Mouse (Mus musculus): Measurements from ENCODE around the gene Podn. TPM values are rescaled to one million over a fixed set of nuclear protein-coding genes. Genes with fewer than 3 reads are reported as not detected.

Gene Podn
- polyA plus RNA-seq, 1 experiment from 2014 or later = 6.5 TPM

DNA sequence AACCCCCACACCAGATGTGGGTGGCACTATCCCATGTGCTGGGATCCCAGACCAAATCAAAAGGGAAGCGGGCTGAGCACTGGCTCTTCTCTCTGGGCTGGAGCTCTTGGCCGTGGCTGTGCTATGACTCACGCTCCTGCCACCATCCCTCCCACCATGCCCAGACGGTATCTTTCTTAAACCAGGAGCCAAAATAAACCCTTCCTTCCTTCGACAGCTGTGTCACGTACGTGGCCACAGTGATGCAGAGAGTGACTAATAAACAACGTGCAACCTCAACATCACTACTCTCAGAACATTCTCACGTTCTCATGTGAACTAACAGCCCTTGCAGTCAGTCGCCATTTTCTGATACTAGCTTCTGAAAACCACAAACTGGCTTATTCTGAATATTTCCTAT, 38.1 kb downstream of the Podn start:
- H3K4me3 ChIP-seq (ENCODE audit: low read depth, low read length) = no peak overlapping the region
- no peak overlapping the region for H3K9ac ChIP-seq (ENCODE audit: low read depth, low read length)
- no peak for ATAC-seq
- no peak for TF ChIP-seq CTCF (IDR thresholded peaks at IDR 0.05; ENCODE audit: low read depth)
- H3K4me2 ChIP-seq (replicated peaks; ENCODE audit: low read depth) = no peak overlapping the region
- H3K4me1 ChIP-seq (replicated peaks; ENCODE audit: control insufficient read depth, insufficient read depth, low read length) = no peaks in the 10 kb centered on the region
- peaks cover 69% of the 10 kb centered on the region for H3K36me3 ChIP-seq (ENCODE audit: control insufficient read depth, insufficient read depth)
- no peak overlapping the region for H3K27ac ChIP-seq (ENCODE audit: low read depth, low read length)
- 70% methylated on average over 10 of the region's 10 CpGs for WGBS
- no peaks in the 10 kb centered on the region for H3K27me3 ChIP-seq (replicated peaks; ENCODE audit: control insufficient read depth, insufficient read depth, low read length)
- H3K9me3 ChIP-seq (ENCODE audit: control insufficient read depth) = no peaks in the 10 kb centered on the region

DNA sequence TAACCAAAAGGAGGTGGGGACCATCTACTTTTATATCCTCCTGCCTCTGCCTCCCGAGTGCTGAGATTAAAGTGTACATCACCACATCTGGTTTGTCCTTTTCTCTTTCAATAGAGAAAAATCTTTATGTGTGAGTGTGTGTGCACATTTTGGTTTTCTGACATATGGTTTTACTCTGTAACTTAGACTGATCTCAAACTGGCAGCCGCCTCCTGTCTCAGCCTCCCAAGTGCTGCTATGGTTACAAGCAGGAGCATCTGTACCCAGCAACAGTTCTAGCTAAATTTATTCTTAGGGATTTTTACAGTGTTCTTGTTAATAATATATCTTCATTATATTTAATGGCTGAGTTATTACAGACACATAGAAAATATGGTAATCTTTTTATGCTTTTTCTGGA, 39.0 kb downstream of the Podn start:
- Histone ChIP-seq H3K4me2 (replicated peaks; ENCODE audit: low read depth) (no peak overlapping the region), H3K9me3 (ENCODE audit: control insufficient read depth) (no peaks in the 10 kb centered on the region), H3K4me3 (ENCODE audit: low read depth, low read length) (no peak overlapping the region), H3K9ac (ENCODE audit: low read depth, low read length) (no peak overlapping the region), H3K27me3 (replicated peaks; ENCODE audit: control insufficient read depth, insufficient read depth, low read length) (no peaks in the 10 kb centered on the region), H3K4me1 (replicated peaks; ENCODE audit: control insufficient read depth, insufficient read depth, low read length) (no peaks in the 10 kb centered on the region), H3K36me3 (ENCODE audit: control insufficient read depth, insufficient read depth) (peaks cover 73% of the 10 kb centered on the region), H3K27ac (ENCODE audit: low read depth, low read length) (no peak overlapping the region)
- WGBS = 95% methylated on average over 2 of the region's 2 CpGs
- TF ChIP-seq CTCF (IDR thresholded peaks at IDR 0.05; ENCODE audit: low read depth) = no peak
- ATAC-seq = no peak

DNA sequence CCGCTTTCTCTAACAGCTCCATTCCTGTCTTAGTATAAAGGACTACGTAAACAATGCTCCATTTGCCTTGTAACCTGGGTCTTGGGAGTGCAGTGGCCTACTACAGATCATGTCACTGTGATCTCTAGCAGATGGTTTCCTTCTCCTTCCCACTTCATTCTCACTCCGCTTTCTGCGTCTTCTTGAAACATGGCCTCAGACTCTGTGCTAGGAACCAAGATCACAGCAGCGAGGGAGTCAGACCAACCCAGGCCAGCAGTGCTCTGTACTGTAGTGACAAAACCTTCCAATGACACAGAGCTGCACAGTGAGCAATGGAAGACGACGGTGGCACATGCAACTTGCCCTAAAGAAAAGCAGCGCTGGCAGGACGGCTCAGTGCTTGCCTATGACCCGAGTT, 40.4 kb downstream of the Podn start:
- 87% methylated on average over 10 of the region's 10 CpGs for WGBS
- Histone ChIP-seq H3K9ac (ENCODE audit: low read depth, low read length) (no peak overlapping the region), H3K27ac (ENCODE audit: low read depth, low read length) (no peak overlapping the region), H3K4me2 (replicated peaks; ENCODE audit: low read depth) (no peak overlapping the region), H3K4me3 (ENCODE audit: low read depth, low read length) (no peak overlapping the region), H3K9me3 (ENCODE audit: control insufficient read depth) (no peaks in the 10 kb centered on the region), H3K36me3 (ENCODE audit: control insufficient read depth, insufficient read depth) (peaks cover 72% of the 10 kb centered on the region), H3K27me3 (replicated peaks; ENCODE audit: control insufficient read depth, insufficient read depth, low read length) (no peaks in the 10 kb centered on the region), H3K4me1 (replicated peaks; ENCODE audit: control insufficient read depth, insufficient read depth, low read length) (no peaks in the 10 kb centered on the region)
- TF ChIP-seq CTCF (IDR thresholded peaks at IDR 0.05; ENCODE audit: low read depth) = no peak
- no peak for ATAC-seq

DNA sequence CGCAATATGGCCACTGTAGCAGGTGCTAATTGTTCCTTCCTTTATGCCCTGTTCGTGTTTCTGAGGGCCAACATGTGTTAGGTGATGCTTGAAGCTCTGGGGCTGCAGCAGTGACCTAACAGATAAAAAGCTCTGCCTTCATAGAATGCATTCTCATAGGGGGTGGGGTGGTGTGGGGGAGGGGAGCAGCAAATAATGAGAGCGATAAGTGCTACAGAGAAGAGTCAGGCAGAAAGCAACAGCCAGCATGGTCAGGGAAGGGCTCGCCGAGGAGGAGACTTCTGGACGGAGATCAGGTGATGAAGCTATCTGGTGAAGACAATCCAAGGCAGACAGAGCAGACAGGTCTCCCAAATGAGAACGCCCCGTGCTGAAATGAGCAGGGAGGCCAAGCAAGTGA, 43.6 kb downstream of the Podn start:
- ATAC-seq = no peak
- no peak overlapping the region for H3K27ac ChIP-seq (ENCODE audit: low read depth, low read length)
- no peak for TF ChIP-seq CTCF (IDR thresholded peaks at IDR 0.05; ENCODE audit: low read depth)
- no peak overlapping the region for H3K4me2 ChIP-seq (replicated peaks; ENCODE audit: low read depth)
- H3K9ac ChIP-seq (ENCODE audit: low read depth, low read length) = no peak overlapping the region
- H3K9me3 ChIP-seq (ENCODE audit: control insufficient read depth) = no peaks in the 10 kb centered on the region
- no peak overlapping the region for H3K4me3 ChIP-seq (ENCODE audit: low read depth, low read length)
- no peaks in the 10 kb centered on the region for H3K4me1 ChIP-seq (replicated peaks; ENCODE audit: control insufficient read depth, insufficient read depth, low read length)
- peaks cover 77% of the 10 kb centered on the region for H3K36me3 ChIP-seq (ENCODE audit: control insufficient read depth, insufficient read depth)
- no peaks in the 10 kb centered on the region for H3K27me3 ChIP-seq (replicated peaks; ENCODE audit: control insufficient read depth, insufficient read depth, low read length)
- 75% methylated on average over 8 of the region's 8 CpGs for WGBS

DNA sequence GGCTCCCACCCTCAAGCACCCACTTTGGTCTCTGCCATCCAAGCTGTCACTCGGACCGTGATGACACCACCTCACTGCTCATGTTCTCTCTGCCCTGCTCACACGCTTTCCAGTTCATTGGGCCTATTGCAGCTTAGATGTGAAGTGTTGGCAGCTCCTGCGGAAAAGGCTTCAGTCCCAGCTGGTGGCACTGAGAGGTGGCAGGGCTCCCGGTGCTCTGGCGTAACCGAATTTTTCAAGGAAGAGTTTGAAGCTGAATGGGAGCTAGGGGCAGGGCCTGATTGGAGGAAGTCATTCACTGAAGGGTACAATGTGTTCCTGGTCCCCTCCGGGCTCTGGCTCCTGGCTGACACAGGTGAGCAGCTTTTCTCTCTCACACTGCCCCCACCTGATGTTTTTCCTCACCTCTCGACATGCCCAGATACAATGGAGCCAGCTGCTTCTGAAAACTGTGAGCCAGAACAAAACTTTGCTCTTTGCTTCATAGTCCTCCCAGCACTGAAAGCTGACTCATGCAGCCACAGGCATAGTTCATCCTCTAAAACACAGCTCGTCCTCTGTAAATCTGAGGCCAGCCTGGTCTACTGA, 44.5 kb downstream of the Podn start:
- no peak overlapping the region for H3K4me2 ChIP-seq (replicated peaks; ENCODE audit: low read depth)
- H3K4me3 ChIP-seq (ENCODE audit: low read depth, low read length) = no peak overlapping the region
- no peaks in the 10 kb centered on the region for H3K27me3 ChIP-seq (replicated peaks; ENCODE audit: control insufficient read depth, insufficient read depth, low read length)
- WGBS = 83% methylated on average over 10 of the region's 10 CpGs
- no peak for TF ChIP-seq CTCF (IDR thresholded peaks at IDR 0.05; ENCODE audit: low read depth)
- no peak overlapping the region for H3K27ac ChIP-seq (ENCODE audit: low read depth, low read length)
- ATAC-seq = no peak
- H3K9ac ChIP-seq (ENCODE audit: low read depth, low read length) = no peak overlapping the region
- H3K36me3 ChIP-seq (ENCODE audit: control insufficient read depth, insufficient read depth) = peaks cover 86% of the 10 kb centered on the region
- H3K4me1 ChIP-seq (replicated peaks; ENCODE audit: control insufficient read depth, insufficient read depth, low read length) = no peaks in the 10 kb centered on the region
- H3K9me3 ChIP-seq (ENCODE audit: control insufficient read depth) = no peaks in the 10 kb centered on the region

DNA sequence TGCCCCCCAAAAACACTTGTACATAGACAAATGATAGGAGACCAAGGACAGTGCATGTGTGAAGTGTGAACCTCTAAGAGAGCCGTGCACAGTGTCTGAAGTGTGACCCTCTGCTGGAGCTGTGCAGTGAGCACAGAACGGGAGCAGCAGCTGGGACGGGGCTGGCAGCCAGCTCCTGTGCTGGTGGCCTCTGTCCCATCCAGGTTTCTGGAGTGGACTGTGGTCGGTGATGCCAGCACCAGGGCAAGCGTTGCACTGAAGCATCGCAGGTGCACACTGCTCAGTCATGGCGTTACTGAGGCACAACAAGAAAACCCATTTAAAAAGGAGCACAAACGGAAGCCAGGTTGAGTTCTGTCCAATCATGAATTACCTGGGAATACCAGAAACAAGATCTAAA, 50.1 kb downstream of the Podn start:
- no peak for TF ChIP-seq CTCF (IDR thresholded peaks at IDR 0.05; ENCODE audit: low read depth)
- Histone ChIP-seq H3K4me1 (replicated peaks; ENCODE audit: control insufficient read depth, insufficient read depth, low read length) (no peaks in the 10 kb centered on the region), H3K9ac (ENCODE audit: low read depth, low read length) (no peak overlapping the region), H3K9me3 (ENCODE audit: control insufficient read depth) (no peaks in the 10 kb centered on the region), H3K27me3 (replicated peaks; ENCODE audit: control insufficient read depth, insufficient read depth, low read length) (no peaks in the 10 kb centered on the region), H3K4me3 (ENCODE audit: low read depth, low read length) (no peak overlapping the region), H3K36me3 (ENCODE audit: control insufficient read depth, insufficient read depth) (peaks cover 76% of the 10 kb centered on the region), H3K4me2 (replicated peaks; ENCODE audit: low read depth) (no peak overlapping the region), H3K27ac (ENCODE audit: low read depth, low read length) (no peak overlapping the region)
- 89% methylated on average over 8 of the region's 8 CpGs for WGBS
- no peak for ATAC-seq

All from intestine, postnatal 0 days (tissue).